Mouse (Mus musculus) lung, embryonic 15.5 days (tissue): ENCODE data around the gene Nedd9. TPM values are rescaled to one million over a fixed set of nuclear protein-coding genes. Genes with fewer than 3 reads are reported as not detected.
A peak's percentile ranks its signal among the peaks of the same experiment; 100 is the strongest.

Experiments
- ATAC-seq: fragments of 200-750 bp; cut with Nextera tagmentation; 2 replicates; pipeline ENCODE4 v1.8.0; 2017; ENCODE audit warnings: moderate number of reproducible peaks, borderline replicate concordance; ENCODE audit not compliant: low FRiP score, low TSS enrichment; ENCODE audit errors: extremely low read depth
- H3K27ac ChIP-seq: fragments of 300-500 bp; sonication (generic); 2 replicates; pipeline ENCODE4 v1.5.1; 2015; ENCODE audit warnings: moderate library complexity, mild to moderate bottlenecking, inconsistent platforms
- H3K27me3 ChIP-seq: fragments of 300-500 bp; sonication (generic); 2 replicates; pipeline ENCODE4 v1.6.1; 2015; ENCODE audit warnings: inconsistent platforms
- H3K36me3 ChIP-seq: fragments of 300-500 bp; sonication (generic); 2 replicates; pipeline ENCODE4 v1.6.1; 2015; ENCODE audit warnings: inconsistent platforms
- H3K4me1 ChIP-seq: fragments of 300-500 bp; sonication (generic); 2 replicates; pipeline ENCODE4 v1.6.1; 2015; ENCODE audit warnings: inconsistent platforms
- H3K4me2 ChIP-seq: fragments of 300-500 bp; sonication (generic); 2 replicates; pipeline ENCODE4 v1.6.1; 2015; ENCODE audit warnings: inconsistent platforms, mild to moderate bottlenecking, moderate library complexity
- H3K4me3 ChIP-seq: fragments of 300-500 bp; sonication (generic); 2 replicates; pipeline ENCODE4 v1.5.1; 2015; ENCODE audit warnings: mild to moderate bottlenecking, inconsistent platforms
- H3K9ac ChIP-seq: fragments of 300-500 bp; sonication (generic); 2 replicates; pipeline ENCODE4 v1.6.1; 2015; ENCODE audit warnings: inconsistent platforms
- H3K9me3 ChIP-seq: fragments of 300-500 bp; sonication (generic); 2 replicates; pipeline ENCODE4 v1.6.1; 2016; ENCODE audit warnings: inconsistent platforms
- WGBS: fragments of 180-500 bp; shearing (Covaris S2); methylation state at CpG from one replicate; pipeline ENCODE4 v1.1.7; 2015; 5-methylcytosine and 5-hydroxymethylcytosine counted together
- polyA plus RNA-seq: library from polyadenylated mRNA; unstranded; fragments of >200 nt; fragmentation: Nextera tagmentation; extraction: Ambion mirVana; gene quantifications from 2 replicates; pipeline ENCODE4 v1.2.1, GENCODE M21; 2015

Nedd9 gene
- polyA plus RNA-seq, 1 experiment from 2014 or later: 76.3 TPM

- Histone ChIP-seq H3K4me1 (peaks cover 33% of the 10 kb centered on the region), H3K9me3 (no peaks in the 10 kb centered on the region), H3K27ac (no peak overlapping the region), H3K4me3 (no peak overlapping the region), H3K36me3 (no peaks in the 10 kb centered on the region), H3K27me3 (no peaks in the 10 kb centered on the region), H3K4me2 (no peak overlapping the region), H3K9ac (no peak overlapping the region)
- no peak for ATAC-seq
- 62% methylated on average over 5 of the region's 5 CpGs for WGBS
Observed at GRCm38 (mm10) chr13:41422581-41422980, 64.6 kb downstream of the Nedd9 start.

- Histone ChIP-seq H3K9ac (no peak overlapping the region), H3K9me3 (no peaks in the 10 kb centered on the region), H3K4me1 (peaks cover 33% of the 10 kb centered on the region), H3K36me3 (no peaks in the 10 kb centered on the region), H3K27me3 (no peaks in the 10 kb centered on the region), H3K27ac (no peak overlapping the region), H3K4me2 (no peak overlapping the region), H3K4me3 (no peak overlapping the region)
- no peak for ATAC-seq
- 73% methylated on average over 4 of the region's 4 CpGs for WGBS
Observed at GRCm38 (mm10) chr13:41420376-41420775, 66.8 kb downstream of the Nedd9 start.

GRCm38 (mm10) chr13:41418198-41418869 lies 68.8 kb downstream of the Nedd9 start:
- Histone ChIP-seq H3K4me3 (no peak overlapping the region), H3K27ac (no peak overlapping the region), H3K36me3 (no peaks in the 10 kb centered on the region), H3K4me2 (no peak overlapping the region), H3K4me1 (peaks cover 23% of the 10 kb centered on the region), H3K27me3 (no peaks in the 10 kb centered on the region), H3K9ac (no peak overlapping the region), H3K9me3 (no peaks in the 10 kb centered on the region; the same call in 1 of the 2 replicates)
- no peak for ATAC-seq
- 61% methylated on average over 13 of the region's 13 CpGs for WGBS

GRCm38 (mm10) chr13:41416065-41417016 lies 70.8 kb downstream of the Nedd9 start:
- no peak overlapping the region for H3K4me3 ChIP-seq
- H3K27ac ChIP-seq: no peak overlapping the region
- H3K9ac ChIP-seq: no peak overlapping the region
- 0 out of 2 replicates have a peak, but pooled peaks have one; percentile 35 for ATAC-seq
- H3K36me3 ChIP-seq: no peaks in the 10 kb centered on the region
- H3K27me3 ChIP-seq: no peaks in the 10 kb centered on the region
- H3K4me2 ChIP-seq: no peak overlapping the region
- no peaks in the 10 kb centered on the region; the same call in 1 of the 2 replicates for H3K9me3 ChIP-seq
- 66% methylated on average over 11 of the region's 11 CpGs for WGBS
- H3K4me1 ChIP-seq: peaks cover 9% of the 10 kb centered on the region; the same call in 1 of the 2 replicates

- H3K9me3 ChIP-seq: no peaks in the 10 kb centered on the region; the same call in 1 of the 2 replicates
- WGBS: 52% methylated on average over 13 of the region's 13 CpGs
- H3K4me1 ChIP-seq: no peaks in the 10 kb centered on the region
- H3K9ac ChIP-seq: no peak overlapping the region
- peak overlapping the region; percentile 17; the same call in 1 of the 2 replicates for H3K27ac ChIP-seq
- no peaks in the 10 kb centered on the region for H3K27me3 ChIP-seq
- H3K4me3 ChIP-seq: no peak overlapping the region
- H3K4me2 ChIP-seq: no peak overlapping the region
- peak; percentile 62; the same call in 1 of the 2 replicates for ATAC-seq
- H3K36me3 ChIP-seq: no peaks in the 10 kb centered on the region
Observed at GRCm38 (mm10) chr13:41410191-41411074, 76.7 kb downstream of the Nedd9 start.

GRCm38 (mm10) chr13:41409291-41409690 lies 77.9 kb downstream of the Nedd9 start:
- Histone ChIP-seq H3K27ac (no peak overlapping the region), H3K27me3 (no peaks in the 10 kb centered on the region), H3K4me2 (no peak overlapping the region), H3K9ac (no peak overlapping the region), H3K4me3 (no peak overlapping the region), H3K9me3 (no peaks in the 10 kb centered on the region; the same call in 1 of the 2 replicates), H3K36me3 (no peaks in the 10 kb centered on the region), H3K4me1 (no peaks in the 10 kb centered on the region)
- no peak for ATAC-seq
- 87% methylated on average over 3 of the region's 3 CpGs for WGBS

GRCm38 (mm10) chr13:41408374-41408952 lies 78.7 kb downstream of the Nedd9 start:
- Histone ChIP-seq H3K4me2 (no peak overlapping the region), H3K27ac (no peak overlapping the region), H3K36me3 (no peaks in the 10 kb centered on the region), H3K9me3 (no peaks in the 10 kb centered on the region), H3K4me3 (no peak overlapping the region), H3K9ac (no peak overlapping the region), H3K27me3 (no peaks in the 10 kb centered on the region), H3K4me1 (0 out of 2 replicates have a peak, but pooled peaks cover 3% of the 10 kb centered on the region)
- no peak for ATAC-seq
- WGBS: 78% methylated on average over 10 of the region's 10 CpGs

GRCm38 (mm10) chr13:41405009-41405408 lies 82.2 kb downstream of the Nedd9 start:
- no peaks in the 10 kb centered on the region for H3K27me3 ChIP-seq
- H3K36me3 ChIP-seq: no peaks in the 10 kb centered on the region
- WGBS: 89% methylated on average over 5 of the region's 5 CpGs
- no peak overlapping the region for H3K27ac ChIP-seq
- ATAC-seq: no peak
- H3K4me3 ChIP-seq: no peak overlapping the region
- no peak overlapping the region for H3K9ac ChIP-seq
- no peaks in the 10 kb centered on the region for H3K9me3 ChIP-seq
- H3K4me1 ChIP-seq: peaks cover 13% of the 10 kb centered on the region
- no peak overlapping the region for H3K4me2 ChIP-seq

GRCm38 (mm10) chr13:41403838-41404237 lies 83.3 kb downstream of the Nedd9 start:
- Histone ChIP-seq H3K27me3 (no peaks in the 10 kb centered on the region), H3K4me2 (no peak overlapping the region), H3K9ac (no peak overlapping the region), H3K4me3 (no peak overlapping the region), H3K9me3 (no peaks in the 10 kb centered on the region), H3K27ac (peak overlapping the region; percentile 41; the same call in 1 of the 2 replicates), H3K4me1 (peaks cover 13% of the 10 kb centered on the region), H3K36me3 (no peaks in the 10 kb centered on the region)
- 52% methylated on average over 6 of the region's 6 CpGs for WGBS
- peak; percentile 84; the same call in 1 of the 2 replicates for ATAC-seq

GRCm38 (mm10) chr13:41402441-41403003 lies 84.6 kb downstream of the Nedd9 start:
- H3K4me1 ChIP-seq: peaks cover 13% of the 10 kb centered on the region
- WGBS: 40% methylated on average over 6 of the region's 6 CpGs
- no peak overlapping the region for H3K4me2 ChIP-seq
- no peak for ATAC-seq
- 0 out of 2 replicates have a peak overlapping the region, but pooled peaks have one; percentile 13 for H3K27ac ChIP-seq
- H3K9ac ChIP-seq: no peak overlapping the region
- no peaks in the 10 kb centered on the region for H3K27me3 ChIP-seq
- no peaks in the 10 kb centered on the region for H3K36me3 ChIP-seq
- H3K4me3 ChIP-seq: no peak overlapping the region
- no peaks in the 10 kb centered on the region for H3K9me3 ChIP-seq
